Mouse (Mus musculus): ENCODE measurements around the gene Plekha7. TPM values are rescaled to one million over a fixed set of nuclear protein-coding genes. Genes with fewer than 3 reads are reported as not detected.

Plekha7 gene
- total and polyA plus RNA-seq, 2 experiments from 2014 or later = 19.4 to 40.4 TPM

DNA sequence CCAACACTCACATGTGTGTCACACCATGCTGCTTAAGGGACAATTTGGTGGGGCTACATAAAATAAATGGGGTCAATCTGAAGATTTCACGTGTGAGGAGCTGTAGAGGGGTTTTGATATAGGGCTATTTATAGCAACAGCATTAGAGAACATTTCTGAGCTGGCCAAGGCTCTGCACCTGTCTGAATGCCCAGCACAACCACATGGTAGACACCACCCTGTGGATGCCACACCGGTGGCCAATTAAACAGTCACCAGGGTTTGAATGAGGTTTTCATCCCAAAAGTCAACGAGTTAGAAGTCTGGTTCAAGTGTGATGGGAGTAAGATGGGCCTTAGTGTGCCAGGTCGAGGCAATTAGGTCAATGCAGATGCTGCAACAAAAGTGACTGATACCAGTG, 138.8 kb downstream of the Plekha7 start:
- peaks cover 14% of the 10 kb centered on the region for H3K4me1 ChIP-seq (ENCODE audit: control insufficient read depth, insufficient read depth)
- 57% methylated on average over 4 of the region's 4 CpGs for WGBS
- H3K9me3 ChIP-seq (replicated peaks; ENCODE audit: control insufficient read depth, low read length) = no peaks in the 10 kb centered on the region
- H3K9ac ChIP-seq (replicated peaks; ENCODE audit: low read depth, low read length) = no peak overlapping the region
- H3K4me2 ChIP-seq (ENCODE audit: low read depth, low read length) = no peak overlapping the region
- peaks cover 8% of the 10 kb centered on the region; the same call in 1 of the 2 replicates for H3K36me3 ChIP-seq (replicated peaks; ENCODE audit: control insufficient read depth, insufficient read depth, low read length)
- H3K27me3 ChIP-seq (ENCODE audit: control insufficient read depth, insufficient read depth, low read length) = no peaks in the 10 kb centered on the region
- H3K4me3 ChIP-seq (ENCODE audit: low read depth, low read length) = no peak overlapping the region
- no peak for DNase-seq (ENCODE audit: low spot score)
- H3K27ac ChIP-seq (ENCODE audit: low read depth) = no peak overlapping the region
- no peak for ATAC-seq (ENCODE audit: insufficient read depth, low read depth)
- no peak for TF ChIP-seq CTCF (IDR thresholded peaks at IDR 0.05; ENCODE audit: low read depth)
- TF ChIP-seq EP300 (IDR thresholded peaks at IDR 0.05; ENCODE audit: low read depth) = no peak

DNA sequence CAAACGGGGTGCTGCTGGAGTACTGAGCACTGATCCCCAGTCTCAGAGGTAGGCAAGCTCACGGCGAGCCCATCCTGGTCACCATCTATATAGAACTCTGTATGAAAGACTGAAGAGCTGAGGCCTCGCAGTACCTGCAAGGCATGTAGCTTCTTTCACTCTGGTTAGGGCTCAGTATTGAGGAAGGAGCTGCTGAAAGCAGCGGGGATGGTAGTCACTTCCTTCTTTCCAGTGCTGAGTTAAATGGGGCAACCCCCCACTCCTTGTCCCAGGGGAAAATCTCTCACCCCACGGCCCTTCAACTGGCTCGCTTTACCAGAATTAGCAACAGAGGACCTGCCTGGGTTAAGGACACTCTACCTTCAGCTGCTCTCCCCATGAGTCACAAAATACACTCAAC, 140.0 kb downstream of the Plekha7 start:
- ATAC-seq (ENCODE audit: insufficient read depth, low read depth) = no peak
- H3K9me3 ChIP-seq (replicated peaks; ENCODE audit: control insufficient read depth, low read length) = no peaks in the 10 kb centered on the region
- peaks cover 19% of the 10 kb centered on the region for H3K4me1 ChIP-seq (ENCODE audit: control insufficient read depth, insufficient read depth)
- DNase-seq (ENCODE audit: low spot score) = no peak
- H3K27ac ChIP-seq (ENCODE audit: low read depth) = peak overlapping the region; percentile 44; the same call in 1 of the 2 replicates
- TF ChIP-seq CTCF (IDR thresholded peaks at IDR 0.05; ENCODE audit: low read depth) (no peak), EP300 (IDR thresholded peaks at IDR 0.05; ENCODE audit: low read depth) (no peak)
- no peak overlapping the region for H3K4me3 ChIP-seq (ENCODE audit: low read depth, low read length)
- H3K36me3 ChIP-seq (replicated peaks; ENCODE audit: control insufficient read depth, insufficient read depth, low read length) = peaks cover 13% of the 10 kb centered on the region; the same call in 1 of the 2 replicates
- no peak overlapping the region for H3K4me2 ChIP-seq (ENCODE audit: low read depth, low read length)
- 63% methylated on average over 7 of the region's 7 CpGs for WGBS
- H3K9ac ChIP-seq (replicated peaks; ENCODE audit: low read depth, low read length) = no peak overlapping the region
- H3K27me3 ChIP-seq (ENCODE audit: control insufficient read depth, insufficient read depth, low read length) = no peaks in the 10 kb centered on the region

- H3K4me3 ChIP-seq (ENCODE audit: low read depth, low read length) = no peak overlapping the region
- H3K4me2 ChIP-seq (ENCODE audit: low read depth, low read length) = no peak overlapping the region
- H3K9ac ChIP-seq (replicated peaks; ENCODE audit: low read depth, low read length) = no peak overlapping the region
- TF ChIP-seq EP300 (IDR thresholded peaks at IDR 0.05; ENCODE audit: low read depth) = no peak
- no peak for TF ChIP-seq CTCF (IDR thresholded peaks at IDR 0.05; ENCODE audit: low read depth)
- H3K9me3 ChIP-seq (replicated peaks; ENCODE audit: control insufficient read depth, low read length) = no peaks in the 10 kb centered on the region
- peak overlapping the region; percentile 30; the same call in 1 of the 2 replicates for H3K27ac ChIP-seq (ENCODE audit: low read depth)
- H3K27me3 ChIP-seq (ENCODE audit: control insufficient read depth, insufficient read depth, low read length) = no peaks in the 10 kb centered on the region
- 49% methylated on average over 12 of the region's 12 CpGs for WGBS
- DNase-seq (ENCODE audit: low spot score) = no peak
- peak; percentile 74 for ATAC-seq (ENCODE audit: insufficient read depth, low read depth)
- peaks cover 8% of the 10 kb centered on the region; the same call in 1 of the 2 replicates for H3K36me3 ChIP-seq (replicated peaks; ENCODE audit: control insufficient read depth, insufficient read depth, low read length)
- H3K4me1 ChIP-seq (ENCODE audit: control insufficient read depth, insufficient read depth) = peaks cover 13% of the 10 kb centered on the region; the same call in 1 of the 2 replicates
Measured at GRCm38 (mm10) chr7:116164232-116164631, 143.9 kb downstream of the Plekha7 start.

- Histone ChIP-seq H3K9me3 (replicated peaks; ENCODE audit: control insufficient read depth, low read length) (no peaks in the 10 kb centered on the region), H3K27me3 (ENCODE audit: control insufficient read depth, insufficient read depth, low read length) (no peaks in the 10 kb centered on the region), H3K4me2 (ENCODE audit: low read depth, low read length) (no peak overlapping the region), H3K4me3 (ENCODE audit: low read depth, low read length) (no peak overlapping the region), H3K9ac (replicated peaks; ENCODE audit: low read depth, low read length) (no peak overlapping the region), H3K36me3 (replicated peaks; ENCODE audit: control insufficient read depth, insufficient read depth, low read length) (peaks cover 23% of the 10 kb centered on the region), H3K4me1 (ENCODE audit: control insufficient read depth, insufficient read depth) (0 out of 2 replicates have a peak, but pooled peaks cover 6% of the 10 kb centered on the region), H3K27ac (ENCODE audit: low read depth) (no peak overlapping the region)
- 21% methylated on average over 5 of the region's 5 CpGs for WGBS
- TF ChIP-seq EP300 (IDR thresholded peaks at IDR 0.05; ENCODE audit: low read depth) (no peak), CTCF (IDR thresholded peaks at IDR 0.05; ENCODE audit: low read depth) (peak; percentile 93)
- ATAC-seq (ENCODE audit: insufficient read depth, low read depth) = peak; percentile 40; the same call in 1 of the 2 replicates
- peak; percentile 50 for DNase-seq (ENCODE audit: low spot score)
Measured at GRCm38 (mm10) chr7:116161544-116161943, 146.6 kb downstream of the Plekha7 start.

DNA sequence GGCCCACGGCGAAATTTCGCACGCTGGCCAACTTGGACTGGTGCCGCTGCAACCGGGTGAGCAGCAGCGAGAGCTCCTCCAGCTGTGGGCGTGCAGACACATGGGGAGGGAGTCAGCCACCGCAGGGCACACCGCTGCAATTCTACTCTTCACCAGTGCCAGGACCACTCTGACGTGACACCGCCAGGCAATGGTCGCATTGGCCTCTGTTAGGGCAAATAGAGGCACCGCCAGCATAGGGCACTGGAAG, 151.4 kb downstream of the Plekha7 start:
- Histone ChIP-seq H3K27ac (ENCODE audit: low read depth) (no peak overlapping the region), H3K27me3 (ENCODE audit: control insufficient read depth, insufficient read depth, low read length) (no peaks in the 10 kb centered on the region), H3K9ac (replicated peaks; ENCODE audit: low read depth, low read length) (no peak overlapping the region), H3K4me3 (ENCODE audit: low read depth, low read length) (no peak overlapping the region), H3K9me3 (replicated peaks; ENCODE audit: control insufficient read depth, low read length) (no peaks in the 10 kb centered on the region), H3K4me2 (ENCODE audit: low read depth, low read length) (no peak overlapping the region), H3K36me3 (replicated peaks; ENCODE audit: control insufficient read depth, insufficient read depth, low read length) (peaks cover 49% of the 10 kb centered on the region), H3K4me1 (ENCODE audit: control insufficient read depth, insufficient read depth) (no peaks in the 10 kb centered on the region)
- DNase-seq (ENCODE audit: low spot score) (no peak), ATAC-seq (ENCODE audit: insufficient read depth, low read depth) (no peak)
- TF ChIP-seq EP300 (IDR thresholded peaks at IDR 0.05; ENCODE audit: low read depth) (no peak), CTCF (IDR thresholded peaks at IDR 0.05; ENCODE audit: low read depth) (no peak)
- 66% methylated on average over 14 of the region's 14 CpGs for WGBS

All from heart, postnatal 0 days (tissue).